Mouse (Mus musculus): Measurements from ENCODE around the gene E030025P04Rik.

The E030025P04Rik gene

GRCm38 (mm10) chr11:109100266-109100665 is 43.9 kb downstream of the E030025P04Rik start:
- DNase-seq: no peak

- no peak for DNase-seq
These were observed 52.3 kb downstream of the E030025P04Rik start for GRCm38 (mm10) chr11:109091821-109092220.

All from kidney, postnatal 36 days (tissue).